Mouse (Mus musculus) cerebellum, adult 8-10 months (tissue): ENCODE data around the gene Rd3l.
A peak's percentile ranks its signal among the peaks of the same experiment; 100 is the strongest.
"Not testable (repeated sequence)": the region's sequence is repeated elsewhere in the genome, so short reads cannot be mapped to it uniquely, and the experiment has no call there.

Experiments used
- DNase-seq: peaks from one replicate; pipeline ENCODE4 v3.0.0; 2022

Gene Rd3l

GRCm38 (mm10) chr12:111963339-111963738 is 17.8 kb downstream of the Rd3l start:
- no peak for DNase-seq

DNA sequence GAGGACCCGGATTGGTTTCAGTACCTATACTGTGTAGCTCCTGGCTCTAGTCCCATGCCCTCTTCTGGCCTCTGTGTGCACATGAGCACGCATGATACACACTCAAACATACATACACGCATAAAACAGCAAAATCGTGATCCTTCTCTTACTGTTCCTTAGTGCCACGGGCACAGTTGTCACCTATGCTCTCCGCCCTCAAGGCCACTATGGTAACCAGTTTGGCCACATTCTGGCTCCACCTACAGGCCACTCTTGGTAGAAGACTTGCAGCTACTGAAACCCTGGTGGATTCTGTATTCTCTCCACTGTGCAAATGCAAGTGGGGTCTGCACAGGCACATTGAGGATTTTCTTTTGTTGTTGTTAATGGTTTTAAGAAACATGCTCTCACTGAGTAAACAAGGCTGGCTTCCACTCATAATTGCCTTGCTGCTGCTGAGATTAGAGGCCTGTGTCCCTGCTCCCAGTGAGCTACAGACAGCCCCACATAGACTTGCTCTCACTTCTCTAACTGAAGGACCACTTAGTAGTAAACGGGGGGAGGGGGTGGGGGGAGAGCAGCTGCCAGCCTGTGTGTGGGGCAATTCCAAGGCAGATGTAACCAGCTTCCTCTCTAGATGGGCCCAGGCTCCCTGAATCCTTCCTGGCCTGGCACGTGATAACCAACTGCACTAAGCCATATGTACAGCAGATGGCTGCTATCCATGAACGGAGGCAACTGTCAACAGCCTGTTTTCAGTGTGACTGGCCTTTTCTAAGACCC is 22.8 kb downstream of the Rd3l start:
- DNase-seq, result peak; percentile 77

GRCm38 (mm10) chr12:111956173-111956572 is 24.9 kb downstream of the Rd3l start:
- no peak for DNase-seq

DNA sequence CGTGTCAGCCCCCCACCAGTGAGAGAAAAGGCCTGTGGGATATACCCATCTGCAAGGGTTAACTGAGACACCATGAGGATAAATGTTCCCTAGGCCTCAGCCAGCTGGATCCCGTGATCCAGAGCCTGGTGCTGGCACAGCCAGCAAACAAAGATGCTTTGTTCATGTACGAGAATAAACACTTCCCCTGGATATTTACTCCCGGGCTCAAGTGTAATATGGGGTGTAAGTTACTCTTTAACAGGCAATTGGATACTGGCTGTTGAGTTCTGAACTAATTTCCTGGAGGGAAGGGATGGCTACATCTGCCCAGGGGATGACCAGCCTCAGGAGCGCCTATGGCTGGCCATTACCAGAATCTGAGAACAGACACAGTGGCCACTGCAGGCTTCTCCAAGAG is 29.4 kb downstream of the Rd3l start:
- no peak for DNase-seq

DNA sequence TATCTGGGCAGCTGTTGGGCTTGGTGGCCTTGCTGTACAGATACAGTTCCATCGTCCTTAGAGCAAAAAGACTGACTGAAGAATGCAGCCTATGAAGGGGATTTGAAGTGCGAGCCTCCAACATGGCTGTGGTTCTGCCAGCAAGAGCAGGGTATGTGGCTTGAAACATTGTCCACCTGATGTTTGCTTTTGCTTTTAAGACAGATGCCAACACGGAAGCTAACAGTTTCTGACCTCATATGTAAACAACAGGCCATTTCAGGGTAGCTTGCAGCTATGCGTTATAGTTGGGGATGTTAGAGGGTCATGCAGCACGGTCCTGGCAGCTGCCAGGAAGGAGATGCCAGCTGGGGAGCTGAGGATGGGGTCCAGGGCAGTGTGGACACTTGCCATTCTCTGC is 30.6 kb downstream of the Rd3l start:
- no peak for DNase-seq

DNA sequence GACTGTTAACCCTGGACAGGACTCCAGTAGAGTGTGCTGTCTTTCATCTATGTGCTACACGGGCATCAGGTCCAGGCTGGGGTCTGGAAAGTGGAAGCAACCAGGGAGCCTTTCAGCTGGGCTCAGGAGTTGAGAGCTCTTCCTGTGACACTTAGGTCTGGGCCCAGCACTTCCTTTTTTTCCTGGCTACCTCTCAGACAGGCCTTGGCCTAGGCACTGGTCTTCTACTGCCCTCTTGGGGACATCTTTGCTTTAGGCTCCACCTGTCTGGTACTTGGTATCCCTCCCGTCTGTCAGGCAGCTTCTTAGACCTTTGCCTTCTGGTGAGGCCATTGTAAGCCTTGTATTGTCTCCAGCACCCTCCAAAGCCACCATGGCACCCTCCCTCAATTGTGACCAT is 34.4 kb downstream of the Rd3l start:
- peak; percentile 59 for DNase-seq

GRCm38 (mm10) chr12:111945765-111946655 is 35.1 kb downstream of the Rd3l start:
- not testable (repeated sequence) for DNase-seq

DNA sequence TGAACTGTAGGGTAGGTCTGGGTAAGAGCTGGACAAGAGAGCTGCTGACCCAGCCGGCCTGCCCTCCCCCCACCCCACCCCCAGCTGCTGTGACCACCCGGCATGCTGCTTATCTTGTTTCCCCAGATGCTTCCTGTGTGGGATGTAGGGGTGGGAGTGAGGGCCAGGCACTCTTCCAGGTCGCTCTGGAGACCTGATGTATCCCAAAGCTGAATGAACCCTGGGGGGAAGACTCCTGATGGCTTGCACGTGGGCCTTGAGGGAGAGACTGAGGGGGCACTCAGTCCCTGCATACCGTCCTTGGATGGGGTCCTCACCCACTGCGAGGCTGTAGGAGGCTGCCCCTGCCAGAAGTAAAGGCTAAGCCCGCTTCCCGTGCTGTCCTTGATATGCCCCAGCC is 36.0 kb downstream of the Rd3l start:
- no peak for DNase-seq

- DNase-seq, result not testable (repeated sequence)
Measured at GRCm38 (mm10) chr12:111944065-111944987, 36.8 kb downstream of the Rd3l start.

DNA sequence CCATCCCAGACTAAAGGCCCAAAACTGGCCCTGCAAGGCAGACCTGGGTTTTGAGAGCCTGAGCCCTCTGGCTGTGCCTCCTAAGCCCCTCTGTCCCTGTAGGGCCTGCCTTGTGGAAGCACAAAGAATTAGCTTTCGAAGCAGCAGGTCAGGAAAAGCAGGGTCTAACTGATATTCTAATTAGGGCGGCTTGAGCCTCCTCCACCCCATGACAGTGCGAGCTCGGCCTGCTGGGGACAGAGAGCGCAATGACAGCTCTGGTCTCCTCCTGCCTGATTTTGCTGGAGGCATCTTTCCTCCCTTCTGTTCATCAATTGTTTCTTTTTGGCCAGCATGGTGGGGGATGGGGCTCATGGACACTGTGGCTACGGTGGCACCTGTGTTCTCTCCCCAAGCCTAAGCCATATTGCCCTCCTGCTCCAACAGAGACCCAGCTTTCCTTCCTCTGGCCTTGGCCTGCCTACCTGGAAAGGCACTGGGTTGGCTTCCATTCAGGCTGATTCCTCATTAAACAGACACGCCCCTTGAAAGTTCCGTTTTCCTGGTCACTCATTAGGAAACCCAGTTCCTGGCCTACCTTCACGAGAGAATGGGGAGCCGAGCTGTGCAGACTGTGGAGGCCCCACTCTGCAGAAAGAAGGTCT is 37.6 kb downstream of the Rd3l start:
- DNase-seq, result no peak

- no peak for DNase-seq
Measured at GRCm38 (mm10) chr12:111938623-111939177, 42.4 kb downstream of the Rd3l start.

DNA sequence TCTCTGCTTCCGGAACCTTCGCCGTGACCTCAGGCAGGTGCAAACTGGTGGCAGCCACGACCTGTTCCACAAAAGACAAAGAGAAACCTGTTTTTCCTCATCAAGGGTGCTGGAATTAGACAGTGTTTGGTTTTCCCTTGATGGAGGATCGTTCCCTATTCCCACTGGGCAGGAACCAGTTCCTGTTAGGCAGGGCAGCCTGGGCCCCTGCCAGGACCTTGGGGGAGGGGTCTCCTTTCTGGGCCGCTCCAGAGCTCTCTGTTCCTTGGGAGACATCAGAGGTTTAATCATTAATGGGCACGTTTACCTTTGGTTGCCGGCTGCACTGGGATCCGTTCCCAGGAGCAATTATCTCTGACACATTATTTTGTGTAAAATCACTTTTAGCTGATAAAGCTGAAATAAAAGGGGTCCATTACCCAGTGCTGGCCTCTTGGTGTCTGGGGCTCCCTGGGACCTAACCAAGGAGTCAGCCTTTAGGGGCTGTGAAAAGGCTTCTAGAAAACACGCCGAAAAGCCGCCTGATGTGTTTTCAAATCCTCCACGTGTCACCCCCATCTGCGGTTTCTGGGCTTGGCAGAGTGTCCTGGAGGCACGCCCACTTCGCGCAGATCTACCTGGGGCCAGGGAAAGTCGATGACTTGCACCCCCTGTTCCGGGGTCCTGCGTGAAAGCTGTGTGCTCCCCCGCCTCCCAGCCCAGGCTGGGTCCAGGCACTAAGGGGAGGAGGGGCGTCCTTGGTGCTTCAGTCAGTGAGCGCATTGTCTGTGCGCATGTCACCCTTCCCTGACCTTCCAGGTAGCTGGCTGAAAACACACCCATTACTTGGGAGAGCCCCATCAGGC is 44.2 kb downstream of the Rd3l start:
- no peak for DNase-seq

GRCm38 (mm10) chr12:111933971-111934370 is 47.1 kb downstream of the Rd3l start:
- no peak for DNase-seq

DNA sequence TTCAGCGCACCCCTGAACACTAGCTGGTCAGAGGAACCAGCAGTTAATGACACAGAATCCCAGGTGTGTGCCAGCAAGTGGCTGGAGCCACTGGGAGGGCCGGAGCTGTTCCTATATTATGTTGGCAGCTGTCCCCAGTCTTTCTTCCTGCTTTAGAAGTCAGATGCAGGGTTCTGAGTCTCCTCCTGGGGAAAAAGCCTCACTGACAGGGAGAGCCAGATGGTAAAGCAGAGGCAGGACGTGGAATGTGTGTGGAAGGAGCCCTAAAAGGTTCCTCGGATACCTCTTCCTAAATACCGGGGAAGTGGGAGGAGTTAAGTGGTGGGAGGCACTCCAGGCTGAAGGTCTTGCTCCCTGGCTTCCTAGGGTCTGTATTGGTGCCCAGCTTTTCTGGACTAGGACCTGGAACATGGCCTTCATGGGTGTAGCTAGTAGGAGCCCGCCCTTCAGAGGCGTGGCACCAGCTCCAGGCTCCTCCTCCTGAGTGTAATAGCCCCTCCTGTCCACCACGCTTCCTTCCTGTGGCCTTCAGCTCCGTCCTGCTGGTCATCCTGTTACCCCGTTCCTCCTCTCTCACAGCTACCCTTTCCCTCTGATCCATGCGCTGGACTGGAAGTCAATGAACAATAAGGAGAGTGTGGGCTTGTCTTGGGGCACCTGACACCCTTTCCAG is 47.9 kb downstream of the Rd3l start:
- DNase-seq, result no peak

DNA sequence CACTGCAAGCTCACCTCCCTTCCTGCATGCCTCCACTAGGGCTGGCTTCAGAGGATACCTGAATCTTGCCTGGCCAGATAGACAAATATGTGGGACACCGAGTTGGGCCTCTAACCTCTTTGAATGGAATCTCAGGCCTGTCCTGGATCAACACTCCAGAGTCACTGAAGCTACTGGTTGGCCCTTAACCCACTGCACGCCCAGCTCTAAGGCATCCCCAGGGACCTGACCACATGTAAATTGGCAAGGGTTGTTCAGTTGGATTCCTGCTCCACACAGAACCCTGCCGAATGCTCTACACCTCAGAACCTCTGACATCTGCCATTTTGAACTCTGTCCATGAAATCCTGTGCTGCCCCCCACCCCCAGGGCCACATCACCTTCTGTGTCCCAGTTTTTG is 48.6 kb downstream of the Rd3l start:
- DNase-seq, result no peak

- no peak for DNase-seq
Measured at GRCm38 (mm10) chr12:111931411-111932025, 49.6 kb downstream of the Rd3l start.
